Mouse (Mus musculus): ENCODE data around the gene Zcwpw1. TPM values are rescaled to one million over a fixed set of nuclear protein-coding genes. Genes with fewer than 3 reads are reported as not detected.

The Zcwpw1 gene
- 22.2 TPM for polyA plus RNA-seq (2021)

GRCm38 (mm10) chr5:137787151-137787928, at the start of gene Zcwpw1, which contains the start of gene Mepce:
Gene Zcwpw1, plus strand, starts transcription at chr5:137787798.
Gene Mepce, minus strand, starts transcription at chr5:137787655.
- ATAC-seq, result peak; percentile 53
- CTCF ChIA-PET, result no interaction called here
- no peaks in the 10 kb centered on the region for H3K27me3 ChIP-seq
- DNase-seq (ENCODE audit: low read depth, low spot score), result peak; percentile 82
- TF ChIP-seq CTCF (IDR thresholded peaks at IDR 0.05), result no peak
- in situ Hi-C loops (cut with MboI; ENCODE audit: low pct_unique_long_range_greater_than_20kb), result loop anchor here (10.0 to 25.0 kb wide), 2 partner anchors 377 to 1225 kb away; partner anchors contain the start of gene Cops6
- POLR2A ChIA-PET, result interaction anchor here (0.6 kb wide), 1 partner anchor 68 kb away, joined by 3 read pairs; no protein-coding TSS in a partner anchor

GRCm38 (mm10) chr5:137738516-137738915, 49.1 kb upstream of the Zcwpw1 start:
- in situ Hi-C loops (cut with MboI; ENCODE audit: low pct_unique_long_range_greater_than_20kb), result no loop called here
- ATAC-seq, result peak; percentile 18
- no peak for TF ChIP-seq CTCF (IDR thresholded peaks at IDR 0.05)
- ChIA-PET CTCF (interaction anchor here (0.6 to 1.2 kb wide), 5 partner anchors 10 to 81 kb away, joined by 3 to 9 read pairs (median 3); no protein-coding TSS in a partner anchor), POLR2A (interaction anchor here (0.8 to 0.9 kb wide), 3 partner anchors 9 to 51 kb away, joined by 3 to 7 read pairs (median 4); no protein-coding TSS in a partner anchor)
- H3K27me3 ChIP-seq, result no peaks in the 10 kb centered on the region
- DNase-seq (ENCODE audit: low read depth, low spot score), result no peak

GRCm38 (mm10) chr5:137739471-137739870, 48.1 kb upstream of the Zcwpw1 start:
- in situ Hi-C loops (cut with MboI; ENCODE audit: low pct_unique_long_range_greater_than_20kb), result no loop called here
- ATAC-seq, result no peak
- DNase-seq (ENCODE audit: low read depth, low spot score), result no peak
- no peak for TF ChIP-seq CTCF (IDR thresholded peaks at IDR 0.05)
- ChIA-PET CTCF (interaction anchor here (0.6 to 1.2 kb wide), 5 partner anchors 20 to 82 kb away, joined by 3 to 9 read pairs (median 3); no protein-coding TSS in a partner anchor), POLR2A (interaction anchor here (0.8 to 0.9 kb wide), 2 partner anchors 8 to 52 kb away, joined by 3 to 4 read pairs; no protein-coding TSS in a partner anchor)
- no peaks in the 10 kb centered on the region for H3K27me3 ChIP-seq

GRCm38 (mm10) chr5:137740506-137740905, 47.1 kb upstream of the Zcwpw1 start:
- no peak for ATAC-seq
- ChIA-PET POLR2A (interaction anchor here (0.6 to 1.2 kb wide), 2 partner anchors 10 to 228 kb away, joined by 3 to 5 read pairs; no protein-coding TSS in a partner anchor), CTCF (no interaction called here)
- H3K27me3 ChIP-seq, result no peaks in the 10 kb centered on the region
- no peak for DNase-seq (ENCODE audit: low read depth, low spot score)
- TF ChIP-seq CTCF (IDR thresholded peaks at IDR 0.05), result no peak
- in situ Hi-C loops (cut with MboI; ENCODE audit: low pct_unique_long_range_greater_than_20kb), result no loop called here

GRCm38 (mm10) chr5:137741023-137741931, 46.3 kb upstream of the Zcwpw1 start, which contains the start of gene Nyap1:
Gene Nyap1, minus strand, starts transcription at chr5:137741607.
- ChIA-PET POLR2A (interaction anchor here (0.6 to 1.2 kb wide), 3 partner anchors 11 to 229 kb away, joined by 3 to 5 read pairs (median 3); no protein-coding TSS in a partner anchor), CTCF (interaction anchor here (1.2 to 1.5 kb wide), 2 partner anchors 16 to 86 kb away, joined by 3 read pairs; no protein-coding TSS in a partner anchor)
- TF ChIP-seq CTCF (IDR thresholded peaks at IDR 0.05), result no peak

GRCm38 (mm10) chr5:137742048-137742447, 45.5 kb upstream of the Zcwpw1 start:
- ChIA-PET CTCF (interaction anchor here (1.2 to 1.5 kb wide), 2 partner anchors 15 to 87 kb away, joined by 3 read pairs; no protein-coding TSS in a partner anchor), POLR2A (interaction anchor here (0.9 kb wide), 1 partner anchor 10 kb away, joined by 3 read pairs; no protein-coding TSS in a partner anchor)
- in situ Hi-C loops (cut with MboI; ENCODE audit: low pct_unique_long_range_greater_than_20kb), result no loop called here
- DNase-seq (ENCODE audit: low read depth, low spot score), result no peak
- ATAC-seq, result no peak
- no peaks in the 10 kb centered on the region for H3K27me3 ChIP-seq
- TF ChIP-seq CTCF (IDR thresholded peaks at IDR 0.05), result no peak

More at GRCm38 (mm10) chr5:137741023-137741931, 46.3 kb upstream of the Zcwpw1 start, which contains the start of gene Nyap1:
- H3K27me3 ChIP-seq, result no peaks in the 10 kb centered on the region
- in situ Hi-C loops (cut with MboI; ENCODE audit: low pct_unique_long_range_greater_than_20kb), result no loop called here
- DNase-seq (ENCODE audit: low read depth, low spot score) (no peak), ATAC-seq (peak; percentile 61)

- CTCF ChIA-PET, result interaction anchor here (0.7 to 1.5 kb wide), 3 partner anchors 14 to 87 kb away, joined by 3 read pairs; no protein-coding TSS in a partner anchor
- DNase-seq (ENCODE audit: low read depth, low spot score) (no peak), ATAC-seq (no peak)
- in situ Hi-C loops (cut with MboI; ENCODE audit: low pct_unique_long_range_greater_than_20kb), result no loop called here
- no peak for TF ChIP-seq CTCF (IDR thresholded peaks at IDR 0.05)
- H3K27me3 ChIP-seq, result no peaks in the 10 kb centered on the region
- POLR2A ChIA-PET, result no interaction called here
These were observed 44.8 kb upstream of the Zcwpw1 start for GRCm38 (mm10) chr5:137742836-137743235.

GRCm38 (mm10) chr5:137744197-137744596, 43.4 kb upstream of the Zcwpw1 start:
- H3K27me3 ChIP-seq, result no peaks in the 10 kb centered on the region
- ATAC-seq (no peak), DNase-seq (ENCODE audit: low read depth, low spot score) (no peak)
- ChIA-PET POLR2A (no interaction called here), CTCF (no interaction called here)
- TF ChIP-seq CTCF (IDR thresholded peaks at IDR 0.05), result no peak
- in situ Hi-C loops (cut with MboI; ENCODE audit: low pct_unique_long_range_greater_than_20kb), result no loop called here

GRCm38 (mm10) chr5:137745214-137746171, 42.1 kb upstream of the Zcwpw1 start, which contains the start of gene Tsc22d4:
Gene Tsc22d4, plus strand, starts transcription at chr5:137745730.
- CTCF ChIA-PET, result interaction anchor here (0.8 to 1.7 kb wide), 4 partner anchors 14 to 87 kb away, joined by 3 to 9 read pairs (median 4); no protein-coding TSS in a partner anchor
- in situ Hi-C loops (cut with MboI; ENCODE audit: low pct_unique_long_range_greater_than_20kb), result no loop called here
- peak; percentile 77 for ATAC-seq
- POLR2A ChIA-PET, result interaction anchor here (0.7 to 1.4 kb wide), 3 partner anchors 61 to 118 kb away, joined by 3 to 6 read pairs (median 3); partner anchors contain the start of gene Agfg2
- no peaks in the 10 kb centered on the region for H3K27me3 ChIP-seq
- TF ChIP-seq CTCF (IDR thresholded peaks at IDR 0.05), result no peak
- DNase-seq (ENCODE audit: low read depth, low spot score), result peak; percentile 81
